Mouse (Mus musculus): Measurements from ENCODE around the gene Zswim3.
A peak's percentile ranks its signal among the peaks of the same experiment; 100 is the strongest.

The Zswim3 gene

DNA sequence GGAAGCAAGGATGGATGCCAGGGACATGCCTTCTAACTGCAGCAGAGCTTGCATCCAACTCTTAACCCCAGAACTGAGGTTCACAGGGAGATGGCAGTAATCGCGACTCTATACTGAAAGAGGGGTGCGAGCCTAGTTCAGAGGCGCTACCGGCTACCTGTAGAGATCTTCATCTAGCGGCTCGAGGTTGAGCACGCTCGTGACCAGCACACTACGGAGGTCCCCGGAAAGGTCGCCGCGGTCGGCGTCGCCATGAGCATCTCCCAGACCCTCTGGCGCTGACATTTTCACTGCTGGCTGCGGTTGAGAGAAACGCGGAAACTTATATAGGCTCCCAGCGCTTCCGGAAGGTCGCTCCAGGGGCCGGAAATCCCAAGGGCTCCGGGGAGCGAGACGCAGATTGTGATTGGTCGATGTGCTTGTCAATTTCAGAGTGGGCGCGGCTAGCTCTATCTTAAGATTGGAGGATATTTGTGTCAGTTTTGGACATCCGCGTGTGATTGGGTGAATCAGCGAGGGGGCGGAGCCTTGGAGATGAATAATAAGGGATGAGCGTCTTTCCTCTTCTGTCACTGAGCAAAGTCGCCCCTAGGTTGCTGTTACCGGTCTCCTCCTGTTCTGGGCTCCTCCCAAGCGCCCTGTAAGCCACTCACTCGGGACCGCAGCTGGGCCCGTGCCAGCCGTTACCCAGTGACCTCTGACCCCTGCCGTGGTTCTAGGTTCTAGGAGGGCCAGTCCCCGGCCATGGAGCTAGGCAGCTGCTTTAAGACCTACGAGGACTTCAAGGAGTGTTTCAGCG, at the start of gene Zswim3, which contains the start of gene Acot8:
Gene Zswim3 (plus strand): TSS at position 566 of the 799 bp plus-strand sequence.
Gene Acot8 (minus strand): TSS at position 350 of the 799 bp plus-strand sequence.
- DNase-seq (ENCODE audit: low read depth, low spot score) = peak; percentile 100

GRCm38 (mm10) chr2:164757841-164758240, 47.1 kb upstream of the Zswim3 start:
- DNase-seq (ENCODE audit: low read depth, low spot score) = no peak

DNA sequence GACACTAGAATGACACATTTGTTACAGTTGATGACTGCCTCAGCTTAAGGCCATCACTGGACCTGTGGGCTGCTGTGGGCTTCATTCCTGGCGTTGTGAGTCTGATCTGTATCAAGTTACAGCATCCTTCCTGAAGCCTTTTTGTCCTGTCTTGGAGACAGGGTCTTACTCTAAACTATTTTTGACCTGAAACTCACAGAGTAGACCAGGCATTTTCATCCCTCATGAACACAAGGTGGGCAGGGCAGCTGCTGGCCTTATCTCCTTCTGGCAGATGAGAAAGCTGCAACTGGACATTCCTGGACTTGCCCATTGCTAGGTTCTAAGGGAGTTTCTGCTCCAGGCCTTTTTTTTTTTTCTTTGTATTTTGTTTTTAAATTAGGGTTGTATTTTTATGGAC, 46.2 kb upstream of the Zswim3 start:
- no peak for DNase-seq (ENCODE audit: low read depth, low spot score)

- DNase-seq (ENCODE audit: low read depth, low spot score) = no peak
These were observed 44.7 kb upstream of the Zswim3 start for GRCm38 (mm10) chr2:164760059-164760833.

- DNase-seq (ENCODE audit: low read depth, low spot score) = no peak
These were observed 43.4 kb upstream of the Zswim3 start for GRCm38 (mm10) chr2:164761502-164761901.

DNA sequence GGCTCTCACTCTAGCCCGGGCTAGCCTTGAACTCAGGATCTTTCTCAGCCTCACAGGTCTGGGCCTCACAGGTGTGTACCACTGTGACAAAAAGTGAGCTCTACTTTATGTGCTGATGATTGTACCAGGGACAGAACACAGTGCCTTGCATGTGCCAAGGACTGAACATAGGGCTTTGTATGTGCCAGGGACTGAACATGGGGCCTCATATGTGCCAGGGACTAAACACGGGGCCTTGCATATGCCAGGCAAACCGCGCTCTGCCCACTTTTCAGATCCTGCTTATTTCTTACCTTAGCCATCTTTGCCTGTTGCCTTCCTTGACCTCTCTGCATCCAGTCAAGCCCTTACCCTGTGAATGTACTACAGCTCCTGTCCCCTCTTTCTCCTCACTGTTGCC, 42.9 kb upstream of the Zswim3 start:
- no peak for DNase-seq (ENCODE audit: low read depth, low spot score)

GRCm38 (mm10) chr2:164762593-164762992, 42.3 kb upstream of the Zswim3 start:
- no peak for DNase-seq (ENCODE audit: low read depth, low spot score)

GRCm38 (mm10) chr2:164765841-164766240, 39.1 kb upstream of the Zswim3 start:
- DNase-seq (ENCODE audit: low read depth, low spot score) = no peak

- DNase-seq (ENCODE audit: low read depth, low spot score) = no peak
These were observed 36.9 kb upstream of the Zswim3 start for GRCm38 (mm10) chr2:164767812-164768540.

- DNase-seq (ENCODE audit: low read depth, low spot score) = peak; percentile 100
These were observed 35.5 kb upstream of the Zswim3 start, which contains the start of gene Ube2c for GRCm38 (mm10) chr2:164769258-164770037. Ube2c (plus strand) TSS chr2:164769898.

- peak; percentile 49 for DNase-seq (ENCODE audit: low read depth, low spot score)
These were observed 34.6 kb upstream of the Zswim3 start for GRCm38 (mm10) chr2:164770279-164770678.

DNA sequence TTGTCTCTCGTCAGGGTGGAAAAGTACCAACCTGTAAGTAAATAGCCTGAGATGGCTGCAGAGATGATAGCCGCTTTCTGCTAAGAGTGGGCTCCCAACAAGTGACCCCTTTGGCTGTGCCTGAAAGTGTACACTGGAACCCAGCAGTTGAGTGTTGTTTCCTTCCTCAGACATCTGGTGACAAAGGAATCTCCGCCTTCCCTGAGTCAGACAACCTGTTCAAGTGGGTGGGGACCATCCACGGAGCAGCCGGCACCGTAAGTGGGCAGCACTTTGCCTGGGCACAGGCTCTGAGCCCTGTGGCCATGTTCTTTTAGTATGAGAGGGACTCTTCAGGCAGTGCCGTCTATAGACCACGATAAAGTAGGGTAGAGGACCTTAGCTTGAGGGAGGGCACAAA, 33.8 kb upstream of the Zswim3 start:
- no peak for DNase-seq (ENCODE audit: low read depth, low spot score)

- peak; percentile 24 for DNase-seq (ENCODE audit: low read depth, low spot score)
These were observed 31.5 kb upstream of the Zswim3 start for GRCm38 (mm10) chr2:164773229-164773988.

GRCm38 (mm10) chr2:164773989-164774364, 30.9 kb upstream of the Zswim3 start:
- no peak for DNase-seq (ENCODE audit: low read depth, low spot score)

DNA sequence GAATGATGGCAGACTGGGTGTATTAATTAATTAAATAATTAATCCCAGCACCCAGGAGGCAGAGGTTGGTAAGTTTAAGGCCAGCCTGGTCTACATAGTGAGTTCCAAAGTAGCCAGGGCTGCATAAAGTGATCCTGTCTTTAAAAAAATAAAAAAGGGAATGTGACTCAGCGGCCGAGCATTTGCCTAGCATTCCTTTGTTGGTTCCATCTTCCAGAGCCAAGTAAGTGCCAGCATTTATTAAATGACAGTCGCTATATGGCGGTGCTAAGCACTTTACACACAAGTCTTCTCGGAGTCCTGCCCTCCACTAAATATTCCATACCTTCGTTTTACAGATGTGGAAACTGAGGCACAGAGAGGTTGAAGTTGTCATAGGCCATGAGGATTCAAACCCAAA, 28.8 kb upstream of the Zswim3 start:
- DNase-seq (ENCODE audit: low read depth, low spot score) = no peak

GRCm38 (mm10) chr2:164776801-164777200, 28.1 kb upstream of the Zswim3 start:
- no peak for DNase-seq (ENCODE audit: low read depth, low spot score)

DNA sequence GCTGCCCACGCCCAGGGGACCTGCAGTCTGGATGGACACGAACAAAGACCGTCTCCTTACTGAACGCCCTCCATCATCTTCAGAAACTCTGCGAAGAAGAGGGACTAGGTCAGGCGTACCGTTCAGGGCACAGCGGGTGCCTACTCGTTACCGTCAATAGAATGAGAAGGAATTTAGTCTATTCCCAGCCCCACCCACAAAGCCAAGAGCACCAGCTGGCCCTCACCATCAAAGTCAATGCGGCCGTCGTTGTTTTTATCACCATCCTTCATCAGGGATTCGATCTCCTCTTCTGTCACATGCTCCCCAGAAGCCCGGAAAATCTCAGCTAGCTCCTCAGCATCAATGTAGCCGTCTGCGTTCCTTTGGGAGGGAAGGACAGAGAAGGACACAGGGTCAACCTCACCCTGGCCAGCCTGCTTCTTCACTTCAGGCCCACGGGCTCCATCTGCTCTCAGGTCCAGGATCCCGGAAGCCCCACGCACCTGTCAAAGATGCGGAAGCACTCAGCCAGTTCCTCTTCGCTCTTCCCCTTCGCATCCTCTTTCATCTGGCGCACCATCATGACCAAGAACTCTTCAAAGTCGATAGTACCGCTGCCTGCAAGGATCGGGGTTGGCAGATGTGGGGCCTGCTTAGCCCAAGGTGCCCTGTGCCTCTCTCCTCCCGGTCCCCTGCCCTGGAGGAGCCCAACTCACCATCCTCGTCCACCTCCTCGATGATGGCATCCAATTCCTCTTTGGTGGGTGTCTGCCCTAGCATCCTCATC, 27.5 kb upstream of the Zswim3 start:
- DNase-seq (ENCODE audit: low read depth, low spot score) = no peak

- no peak for DNase-seq (ENCODE audit: low read depth, low spot score)
These were observed 26.9 kb upstream of the Zswim3 start for GRCm38 (mm10) chr2:164778015-164778287.

- DNase-seq (ENCODE audit: low read depth, low spot score) = no peak
These were observed 26.1 kb upstream of the Zswim3 start for GRCm38 (mm10) chr2:164778809-164779208.
